Mouse (Mus musculus) cerebellum, adult (tissue): ENCODE data around the gene Dnttip1.
A peak's percentile ranks its signal among the peaks of the same experiment; 100 is the strongest.

ENCODE experiments used
- ATAC-seq: cut with Nextera tagmentation; 2 replicates; pipeline ENCODE4 v1.9.2; 2017; ENCODE audit warnings: mild to moderate bottlenecking, moderate library complexity, mixed read lengths; ENCODE audit not compliant: insufficient number of reproducible peaks, low FRiP score, low TSS enrichment

The Dnttip1 gene

DNA sequence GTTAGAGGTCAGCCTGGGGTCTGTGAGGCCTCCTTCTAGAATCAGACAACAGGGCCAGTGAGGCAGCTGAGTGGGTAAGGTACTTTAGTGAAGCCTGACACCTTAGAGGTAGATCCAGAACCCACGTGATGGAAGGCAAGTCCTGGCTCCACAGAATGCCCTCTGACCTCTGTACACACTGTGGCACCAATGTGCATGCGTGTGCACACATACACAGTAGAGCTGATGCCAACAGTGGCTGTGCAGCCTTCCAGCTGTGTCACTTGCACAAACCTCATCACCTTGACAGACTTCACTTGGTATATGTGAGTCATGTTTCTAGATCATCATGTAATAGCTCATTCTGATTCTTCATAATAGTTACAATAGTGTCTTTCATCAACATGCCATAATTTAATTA lies 6.7 kb downstream of the Dnttip1 start:
- ATAC-seq, result no peak

DNA sequence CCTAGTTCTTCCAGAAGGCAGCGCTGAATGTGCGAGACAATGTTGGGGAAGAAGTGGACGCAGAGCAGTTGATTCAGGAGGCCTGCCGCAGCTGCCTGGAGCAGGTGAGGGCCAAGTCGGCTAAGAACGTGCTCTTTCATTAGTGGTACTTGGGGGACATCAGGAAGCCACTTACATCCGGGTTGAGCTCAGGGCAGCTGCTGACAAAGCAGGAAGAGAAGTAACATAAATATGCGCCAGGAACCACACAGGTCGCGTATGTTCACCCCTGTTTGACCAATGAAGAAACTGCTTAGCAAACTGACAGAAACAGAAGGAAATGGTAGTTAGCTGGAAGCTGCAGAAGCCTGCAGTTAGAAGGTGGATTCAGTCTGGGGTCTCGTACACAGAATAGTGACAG lies 8.3 kb downstream of the Dnttip1 start:
- no peak for ATAC-seq

- ATAC-seq, result no peak
These were observed 9.0 kb downstream of the Dnttip1 start for GRCm38 (mm10) chr2:164754800-164755199.

DNA sequence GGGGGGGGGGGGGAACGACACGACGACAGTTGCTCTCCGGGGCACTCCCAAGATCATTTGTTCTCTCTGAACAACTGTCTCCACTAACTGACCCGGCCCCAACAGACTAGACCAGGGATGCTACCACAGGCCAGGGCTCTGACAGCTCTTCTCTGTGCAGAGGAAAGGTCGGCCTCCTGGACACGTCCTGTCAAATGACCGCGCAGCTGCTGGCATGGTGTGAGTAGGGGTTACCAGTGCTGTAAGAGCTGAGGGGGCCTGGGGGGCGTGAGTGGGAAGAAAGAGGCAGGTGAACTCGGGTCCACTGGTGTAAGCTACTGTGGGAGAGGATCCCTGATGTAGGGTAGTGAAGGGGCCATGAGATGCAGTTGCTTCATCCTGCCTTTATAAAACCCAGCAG lies 12.1 kb downstream of the Dnttip1 start:
- ATAC-seq, result no peak

GRCm38 (mm10) chr2:164758692-164759091 lies 12.9 kb downstream of the Dnttip1 start:
- ATAC-seq, result no peak

DNA sequence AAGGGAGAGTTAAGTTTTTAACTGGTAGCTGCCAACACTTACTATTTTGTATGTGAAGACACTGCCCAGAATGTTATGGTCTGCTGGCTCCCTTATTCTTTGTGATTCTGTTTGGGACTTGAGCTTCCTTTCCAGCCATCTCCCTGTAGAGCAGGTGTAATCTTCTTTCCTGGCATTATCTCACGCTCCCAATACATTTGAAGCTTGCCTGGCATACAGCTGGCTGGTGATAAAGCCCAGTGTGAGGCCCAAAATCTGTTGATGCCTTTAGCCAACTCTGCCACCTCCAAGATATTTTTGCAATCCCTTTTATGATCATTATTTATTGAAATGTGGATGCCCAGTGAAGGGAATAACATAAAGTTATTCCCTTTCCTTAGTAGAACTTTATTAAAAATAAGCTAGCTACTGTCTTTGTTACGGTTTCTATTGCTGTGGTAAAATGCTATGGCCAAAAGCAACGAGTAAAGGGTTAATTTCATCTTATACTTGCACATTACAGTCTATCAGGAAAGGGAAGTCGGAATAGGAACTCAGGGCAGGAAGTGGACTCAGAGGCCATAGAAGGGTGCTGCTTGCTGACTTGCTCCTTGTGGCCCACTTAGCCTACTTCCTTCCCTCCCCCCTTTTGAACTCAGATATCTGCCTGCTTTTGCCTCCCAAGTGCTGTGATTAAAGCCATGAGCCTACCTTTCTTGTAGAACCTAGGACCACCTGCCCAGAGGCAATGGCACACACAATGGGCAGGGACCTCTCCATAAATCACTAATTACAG lies 14.5 kb downstream of the Dnttip1 start:
- ATAC-seq, result no peak

DNA sequence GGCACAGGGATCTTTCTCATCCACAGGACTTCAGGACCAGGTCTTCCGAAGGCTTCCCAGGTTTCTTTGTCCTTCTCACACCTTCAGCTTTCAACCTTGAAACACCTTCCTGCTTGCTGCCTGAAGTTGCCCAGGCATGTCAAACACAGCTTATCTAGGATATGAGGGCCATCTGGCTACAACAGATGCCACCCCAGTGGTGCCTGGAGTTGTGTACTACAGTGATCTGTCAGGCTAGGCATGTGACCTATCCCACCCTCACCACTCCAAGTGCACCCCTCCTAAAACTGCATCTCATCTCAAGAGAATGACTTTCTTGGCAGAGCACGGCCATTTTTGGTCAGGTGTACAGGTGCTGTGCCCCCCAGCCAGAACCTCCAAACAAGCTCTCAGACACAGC lies 15.7 kb downstream of the Dnttip1 start:
- no peak for ATAC-seq

- no peak for ATAC-seq
These were observed 16.2 kb downstream of the Dnttip1 start for GRCm38 (mm10) chr2:164761971-164762370.

- no peak for ATAC-seq
These were observed 16.8 kb downstream of the Dnttip1 start for GRCm38 (mm10) chr2:164762593-164762992.

GRCm38 (mm10) chr2:164765841-164766240 lies 20.1 kb downstream of the Dnttip1 start:
- ATAC-seq, result no peak

DNA sequence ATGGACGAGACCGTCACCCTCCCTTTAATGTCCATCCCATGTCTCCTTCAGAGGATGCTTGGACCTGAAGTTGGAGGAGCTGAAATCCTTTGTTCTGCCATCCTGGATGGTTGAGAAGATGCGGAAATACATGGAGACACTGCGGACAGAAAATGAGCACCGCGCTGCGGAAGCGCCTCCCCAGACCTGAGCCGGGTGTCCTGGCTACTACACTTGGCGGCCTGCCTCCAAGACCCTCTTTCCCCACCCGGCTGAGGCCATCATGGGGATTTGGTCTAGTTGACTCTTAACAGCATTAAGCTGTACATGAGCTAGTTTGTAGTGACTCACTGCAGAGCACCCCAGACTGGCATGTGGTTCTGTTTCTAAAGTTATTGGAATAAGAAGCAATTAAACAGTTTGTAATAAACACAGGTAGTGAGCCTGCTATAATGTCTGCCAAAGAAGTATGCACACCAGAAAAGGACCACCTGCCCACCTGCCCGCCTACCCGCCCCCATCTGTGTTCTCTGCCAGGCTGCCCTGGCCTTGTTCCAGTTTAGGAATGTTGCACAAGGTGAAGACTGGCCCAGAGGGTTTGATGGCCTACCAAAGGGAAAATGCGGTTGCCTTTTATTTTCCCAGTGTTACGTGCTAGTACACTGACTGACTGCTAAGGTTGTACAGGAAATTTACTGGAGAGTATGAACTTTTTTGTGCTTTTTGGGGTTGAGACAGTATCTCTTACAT lies 22.2 kb downstream of the Dnttip1 start:
- no peak for ATAC-seq

- peak; percentile 100 for ATAC-seq
These were observed 23.7 kb downstream of the Dnttip1 start, which contains the start of gene Ube2c for GRCm38 (mm10) chr2:164769258-164770037. Ube2c (plus strand) TSS chr2:164769898.

- no peak for ATAC-seq
These were observed 24.5 kb downstream of the Dnttip1 start for GRCm38 (mm10) chr2:164770279-164770678.

DNA sequence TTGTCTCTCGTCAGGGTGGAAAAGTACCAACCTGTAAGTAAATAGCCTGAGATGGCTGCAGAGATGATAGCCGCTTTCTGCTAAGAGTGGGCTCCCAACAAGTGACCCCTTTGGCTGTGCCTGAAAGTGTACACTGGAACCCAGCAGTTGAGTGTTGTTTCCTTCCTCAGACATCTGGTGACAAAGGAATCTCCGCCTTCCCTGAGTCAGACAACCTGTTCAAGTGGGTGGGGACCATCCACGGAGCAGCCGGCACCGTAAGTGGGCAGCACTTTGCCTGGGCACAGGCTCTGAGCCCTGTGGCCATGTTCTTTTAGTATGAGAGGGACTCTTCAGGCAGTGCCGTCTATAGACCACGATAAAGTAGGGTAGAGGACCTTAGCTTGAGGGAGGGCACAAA lies 25.3 kb downstream of the Dnttip1 start:
- ATAC-seq, result no peak

DNA sequence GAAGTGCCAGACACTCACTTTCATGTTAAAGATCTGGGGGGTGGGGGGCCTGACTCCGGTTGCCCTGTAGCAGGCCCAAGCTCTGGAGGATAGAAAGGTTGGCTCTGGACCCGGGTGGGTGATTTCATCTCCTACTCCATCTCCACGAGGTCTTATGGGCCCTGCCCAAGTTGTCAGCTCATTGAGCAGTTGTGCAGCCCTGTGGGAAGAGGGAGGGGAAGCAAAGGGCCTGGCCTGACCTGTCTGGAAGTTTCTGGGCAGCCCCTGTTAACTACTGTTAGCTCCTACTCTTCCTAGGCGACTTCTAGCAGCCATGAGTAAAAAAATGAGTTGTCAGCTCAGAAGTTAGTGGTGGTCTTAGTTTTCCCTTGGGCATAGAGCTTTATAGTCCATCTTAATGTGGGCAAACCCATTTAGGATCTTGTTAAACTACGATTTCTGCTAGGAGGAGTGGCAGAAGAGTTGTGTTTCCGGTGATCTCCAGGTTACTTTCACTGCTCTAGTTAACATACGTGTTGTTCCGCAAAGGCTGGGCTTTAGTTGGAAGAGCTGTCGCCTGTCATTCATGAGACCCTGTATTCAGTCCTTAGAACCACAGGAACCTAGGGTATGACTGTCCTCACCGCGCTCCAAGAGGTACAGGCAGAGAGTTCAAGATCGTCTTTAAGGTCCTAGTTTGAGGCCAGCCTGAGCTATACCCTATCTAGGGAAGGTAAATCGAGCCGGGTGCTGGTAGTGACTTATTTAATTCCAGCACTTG lies 27.6 kb downstream of the Dnttip1 start:
- no peak for ATAC-seq

- no peak for ATAC-seq
These were observed 28.2 kb downstream of the Dnttip1 start for GRCm38 (mm10) chr2:164773989-164774364.

DNA sequence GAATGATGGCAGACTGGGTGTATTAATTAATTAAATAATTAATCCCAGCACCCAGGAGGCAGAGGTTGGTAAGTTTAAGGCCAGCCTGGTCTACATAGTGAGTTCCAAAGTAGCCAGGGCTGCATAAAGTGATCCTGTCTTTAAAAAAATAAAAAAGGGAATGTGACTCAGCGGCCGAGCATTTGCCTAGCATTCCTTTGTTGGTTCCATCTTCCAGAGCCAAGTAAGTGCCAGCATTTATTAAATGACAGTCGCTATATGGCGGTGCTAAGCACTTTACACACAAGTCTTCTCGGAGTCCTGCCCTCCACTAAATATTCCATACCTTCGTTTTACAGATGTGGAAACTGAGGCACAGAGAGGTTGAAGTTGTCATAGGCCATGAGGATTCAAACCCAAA lies 30.3 kb downstream of the Dnttip1 start:
- ATAC-seq, result no peak

GRCm38 (mm10) chr2:164776801-164777200 lies 31.0 kb downstream of the Dnttip1 start:
- ATAC-seq, result no peak

DNA sequence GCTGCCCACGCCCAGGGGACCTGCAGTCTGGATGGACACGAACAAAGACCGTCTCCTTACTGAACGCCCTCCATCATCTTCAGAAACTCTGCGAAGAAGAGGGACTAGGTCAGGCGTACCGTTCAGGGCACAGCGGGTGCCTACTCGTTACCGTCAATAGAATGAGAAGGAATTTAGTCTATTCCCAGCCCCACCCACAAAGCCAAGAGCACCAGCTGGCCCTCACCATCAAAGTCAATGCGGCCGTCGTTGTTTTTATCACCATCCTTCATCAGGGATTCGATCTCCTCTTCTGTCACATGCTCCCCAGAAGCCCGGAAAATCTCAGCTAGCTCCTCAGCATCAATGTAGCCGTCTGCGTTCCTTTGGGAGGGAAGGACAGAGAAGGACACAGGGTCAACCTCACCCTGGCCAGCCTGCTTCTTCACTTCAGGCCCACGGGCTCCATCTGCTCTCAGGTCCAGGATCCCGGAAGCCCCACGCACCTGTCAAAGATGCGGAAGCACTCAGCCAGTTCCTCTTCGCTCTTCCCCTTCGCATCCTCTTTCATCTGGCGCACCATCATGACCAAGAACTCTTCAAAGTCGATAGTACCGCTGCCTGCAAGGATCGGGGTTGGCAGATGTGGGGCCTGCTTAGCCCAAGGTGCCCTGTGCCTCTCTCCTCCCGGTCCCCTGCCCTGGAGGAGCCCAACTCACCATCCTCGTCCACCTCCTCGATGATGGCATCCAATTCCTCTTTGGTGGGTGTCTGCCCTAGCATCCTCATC lies 31.6 kb downstream of the Dnttip1 start:
- no peak for ATAC-seq

DNA sequence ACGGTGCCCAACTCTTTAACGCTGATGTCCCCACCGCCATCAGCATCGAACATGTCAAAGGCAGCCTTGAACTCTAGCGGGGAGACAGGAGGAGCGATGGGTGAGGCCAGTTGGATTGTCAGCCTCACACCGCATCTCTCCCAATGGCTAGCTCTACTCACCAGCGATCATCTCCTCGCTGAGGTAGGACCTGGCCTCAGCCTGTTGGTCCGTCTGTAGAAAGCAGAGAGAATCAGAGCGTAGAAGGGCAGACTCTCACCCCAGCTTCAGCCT lies 32.2 kb downstream of the Dnttip1 start:
- ATAC-seq, result no peak
